Mouse (Mus musculus) heart, postnatal 0 days (tissue): ENCODE results near the gene A2ml1.

Experiments used
- CTCF ChIP-seq: IDR thresholded peaks from 2 replicates; pipeline ENCODE4 v1.5.1; 2016; ENCODE audit warnings: antibody characterized with exemption, control low read depth, low read depth
- EP300 ChIP-seq: IDR thresholded peaks from 2 replicates; pipeline ENCODE4 v1.6.1; 2016; ENCODE audit warnings: antibody characterized with exemption, low read depth

GRCm38 (mm10) chr6:128554049-128554448, 27.4 kb downstream of the A2ml1 start:
- TF ChIP-seq EP300 = no peak
- TF ChIP-seq CTCF = no peak
